Mouse (Mus musculus) adrenal gland, postnatal 10 days (tissue): ENCODE measurements around the gene Ranbp9. TPM values are rescaled to one million over a fixed set of nuclear protein-coding genes. Genes with fewer than 3 reads are reported as not detected.

Source experiments
- DNase-seq: peaks from one replicate; pipeline ENCODE4 v3.0.0; 2021; ENCODE audit warnings: mixed read lengths
- total RNA-seq, 2 experiments: library from RNA; stranded (reverse); gene quantifications; 2 replicates each; pipeline ENCODE4 v1.2.3; 2021

Ranbp9 gene
- total RNA-seq, 2 experiments from 2014 or later, result 53.1 to 59.9 TPM

GRCm38 (mm10) chr13:43364985-43365824, 115.9 kb downstream of the Ranbp9 start, which contains the start of gene Sirt5:
TSS of gene Sirt5 (plus strand) at chr13:43365496.
- peak; percentile 94 for DNase-seq

- DNase-seq, result peak; percentile 23
These were observed 118.7 kb downstream of the Ranbp9 start for GRCm38 (mm10) chr13:43362353-43362752.

GRCm38 (mm10) chr13:43360534-43360933, 120.5 kb downstream of the Ranbp9 start:
- no peak for DNase-seq

GRCm38 (mm10) chr13:43356346-43357125, 124.5 kb downstream of the Ranbp9 start:
- DNase-seq, result no peak

GRCm38 (mm10) chr13:43354362-43354761, 126.7 kb downstream of the Ranbp9 start:
- no peak for DNase-seq

- no peak for DNase-seq
These were observed 127.7 kb downstream of the Ranbp9 start for GRCm38 (mm10) chr13:43353356-43353755.

Other genes with a start within 250 kb of the Ranbp9 start
- 10 to 100 TPM; 10.1 to 11.7 TPM for gene Gfod1, start 177.1 kb downstream of the Ranbp9 start, total RNA-seq
- gene Sirt5, start 115.8 kb downstream of the Ranbp9 start, total RNA-seq, result 10 to 100 TPM; 24.9 to 34.0 TPM
- gene Nol7, start 82.9 kb downstream of the Ranbp9 start, total RNA-seq, result 100 to 1,000 TPM; 109 to 122 TPM
- gene Mcur1, start 78.9 kb upstream of the Ranbp9 start, total RNA-seq, result 10 to 100 TPM; 66.3 to 83.1 TPM
- 1 to 10 TPM; 1.7 to 2.5 TPM for gene Rnf182, start 134.4 kb upstream of the Ranbp9 start, total RNA-seq